Mouse (Mus musculus) adrenal gland, adult 10 weeks (tissue): ENCODE results near the gene Gria3. TPM values are rescaled to one million over a fixed set of nuclear protein-coding genes. Genes with fewer than 3 reads are reported as not detected.

ENCODE experiments used
- polyA plus RNA-seq: library from polyadenylated mRNA; stranded (reverse); fragments of 350-450 nt; fragmentation: Illumina TruSeq; extraction: RNeasy Lipid Tissue Mini Kit (QIAGEN cat#74804); gene quantifications from one replicate; pipeline ENCODE4 v1.2.3, GENCODE M21; 2014; ENCODE audit warnings: low read depth, low replicate concordance

Gria3 gene
- polyA plus RNA-seq = 65.2 TPM

GRCm38 (mm10) chrX:41400058-41400904 is at the start of gene Gria3:
Gene Gria3 (plus strand): TSS chrX:41400854.

